Mouse (Mus musculus) E14TG2a.4 (cell line): Measurements from ENCODE around the gene Myo10.

Experiments
- CTCF ChIP-seq: conservative IDR thresholded peaks from 2 replicates; pipeline ENCODE4 v1.5.1; 2014; ENCODE audit warnings: low read length
- NANOG ChIP-seq: IDR thresholded peaks from 2 replicates; pipeline ENCODE4 v1.6.1; 2014; ENCODE audit warnings: borderline replicate concordance, low read length, mixed read lengths
- POU5F1 ChIP-seq: IDR thresholded peaks from 2 replicates; pipeline ENCODE4 v1.6.1; 2014; ENCODE audit warnings: low read length, borderline replicate concordance

DNA sequence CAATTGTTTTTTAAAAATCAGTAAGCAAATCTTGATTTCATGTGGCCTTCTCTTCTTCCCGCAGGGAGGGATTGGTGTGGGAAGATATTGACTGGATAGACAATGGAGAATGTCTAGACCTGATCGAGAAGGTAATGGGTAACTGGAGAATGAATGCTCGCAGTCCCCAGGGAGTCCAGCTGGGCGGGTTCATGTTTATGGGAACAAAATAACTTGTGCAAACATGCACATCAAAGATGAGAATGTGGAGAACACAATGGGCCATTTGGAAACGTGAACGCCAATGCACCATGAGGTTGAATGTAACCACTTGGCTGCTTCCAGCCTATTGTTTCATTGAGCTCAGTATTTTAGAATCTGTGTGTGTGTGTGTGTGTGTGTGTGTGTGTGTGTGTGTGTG is 114.2 kb downstream of the Myo10 start:
- no peak for TF ChIP-seq CTCF
- TF ChIP-seq POU5F1: no peak
- TF ChIP-seq NANOG: 0 out of 2 replicates have a peak, but pooled peaks have one; percentile 24
